ENCODE assay signal across 27 mouse cellular contexts in genomic region chr3:97489336-97489735, GRCm38 (mm10).
DNase-seq lines count a peak whose midpoint lies in the region; ATAC-seq and TF ChIP-seq lines count a peak whose summit lies in the region.
"Had no signal": no experiment of that assay in that cellular context is flagged by ENCODE, and none has a peak within 500 bp of the region (broad histone marks: within the 10 kb centered on the region; RNA-seq: fewer than 3 reads in every experiment).

No protein-coding gene starts in this region.

- no peak for TF ChIP-seq POLR2A in ES-Bruce4 (IDR thresholded peaks at IDR 0.05; ENCODE audit: insufficient read depth, low read length)

- H3K36me3 ChIP-seq in liver, embryonic 14.5 days (replicated peaks; ENCODE audit: control insufficient read depth, insufficient read depth, low read depth) = no peaks in the 10 kb centered on the region
- H3K36me3 ChIP-seq in ES-Bruce4 (ENCODE audit: control insufficient read depth, insufficient read depth, low read length, poor library complexity, severe bottlenecking) = no peaks in the 10 kb centered on the region
- H3K36me3 ChIP-seq: embryonic facial prominence, embryonic 13.5 days; embryonic facial prominence, embryonic 15.5 days; forebrain, embryonic 10.5 days; forebrain, embryonic 12.5 days; G1E had no signal

- DNase-seq in liver, embryonic 14.5 days (ENCODE audit: low read depth in 3 of 3, low spot score in 3 of 3) = no peak
- DNase-seq in liver (no peak), R1 (ENCODE audit: low read depth, low spot score) (peak; percentile 17), ZHBTc4 (ENCODE audit: low read depth, low spot score) (peak; percentile 54)
- DNase-seq in layer of hippocampus, postnatal 14 days (ENCODE audit: low spot score in 2 of 2) = no peak
- DNase-seq in lung, adult 18-20 months = no peak
- DNase-seq: adrenal gland, adult 2 months; adrenal gland, postnatal 10 days; adrenal gland, postnatal 25 days; cerebellum, adult 11 months; cerebellum, adult 18-20 months; cerebellum, adult 8-10 months; cerebellum, adult 9-11 months; cerebellum, postnatal 14 days; cerebellum, postnatal 36 days; embryo, embryonic 11 days had no signal

- H3K9ac ChIP-seq in liver, embryonic 14.5 days (replicated peaks) = no peak overlapping the region
- no peak overlapping the region; the same call in 1 of the 2 replicates for H3K9ac ChIP-seq in ES-Bruce4 (ENCODE audit: low read depth, poor library complexity, severe bottlenecking)
- H3K9ac ChIP-seq: embryonic facial prominence, embryonic 13.5 days; embryonic facial prominence, embryonic 15.5 days; forebrain, embryonic 12.5 days had no signal

- WGBS in liver, embryonic 14.5 days (ENCODE audit: insufficient replicate concordance) = 71% methylated on average over 9 of the region's 9 CpGs

- TF ChIP-seq CTCF in liver, embryonic 14.5 days (IDR thresholded peaks at IDR 0.05; ENCODE audit: low read depth) = no peak
- no peak for TF ChIP-seq CTCF in ES-Bruce4 (IDR thresholded peaks at IDR 0.05; ENCODE audit: low read depth, low read length)

- H3K9me3 ChIP-seq in liver, embryonic 14.5 days (ENCODE audit: control insufficient read depth, low read length) = no peaks in the 10 kb centered on the region
- no peaks in the 10 kb centered on the region for H3K9me3 ChIP-seq in ES-Bruce4 (replicated peaks; ENCODE audit: control insufficient read depth, insufficient read depth, low read length, poor library complexity, severe bottlenecking)
- H3K9me3 ChIP-seq: embryonic facial prominence, embryonic 13.5 days; embryonic facial prominence, embryonic 15.5 days; forebrain, embryonic 10.5 days; forebrain, embryonic 12.5 days; G1E had no signal

- no peaks in the 10 kb centered on the region for H3K4me1 ChIP-seq in liver, embryonic 14.5 days (replicated peaks; ENCODE audit: control insufficient read depth in 2 of 2, insufficient read depth in 2 of 2, low read length in 1 of 2)
- no peaks in the 10 kb centered on the region for H3K4me1 ChIP-seq in ES-Bruce4 (ENCODE audit: control insufficient read depth, insufficient read depth, low read length)
- H3K4me1 ChIP-seq: embryonic facial prominence, embryonic 13.5 days; embryonic facial prominence, embryonic 15.5 days; forebrain, embryonic 10.5 days; forebrain, embryonic 12.5 days had no signal

- H3K4me2 ChIP-seq in liver, embryonic 14.5 days (ENCODE audit: low read depth) = no peak overlapping the region
- H3K4me2 ChIP-seq: embryonic facial prominence, embryonic 13.5 days; embryonic facial prominence, embryonic 15.5 days; forebrain, embryonic 12.5 days had no signal

- no peaks in the 10 kb centered on the region for H3K27me3 ChIP-seq in liver, embryonic 14.5 days (ENCODE audit: control insufficient read depth, insufficient read depth, low read length)
- H3K27me3 ChIP-seq in ES-Bruce4 (ENCODE audit: control insufficient read depth, insufficient read depth, low read length, poor library complexity, severe bottlenecking) = no peaks in the 10 kb centered on the region
- H3K27me3 ChIP-seq: embryonic facial prominence, embryonic 13.5 days; embryonic facial prominence, embryonic 15.5 days; forebrain, embryonic 12.5 days had no signal

- no peak for TF ChIP-seq EP300 in liver, embryonic 14.5 days (IDR thresholded peaks at IDR 0.05; ENCODE audit: low read depth)
- TF ChIP-seq EP300 in ES-Bruce4 (IDR thresholded peaks at IDR 0.05; ENCODE audit: insufficient read depth, low read depth, low read length) = no peak

- no peak overlapping the region for H3K4me3 ChIP-seq in liver, embryonic 14.5 days (ENCODE audit: insufficient read depth in 1 of 2, low read depth in 2 of 2, low read length in 2 of 2)
- peak overlapping the region; percentile 38; the same call in 1 of the 2 replicates for H3K4me3 ChIP-seq in ES-Bruce4 (ENCODE audit: low read depth, low read length)
- H3K4me3 ChIP-seq: embryonic facial prominence, embryonic 13.5 days; embryonic facial prominence, embryonic 15.5 days; erythroblast, embryonic 14.5 days; forebrain, embryonic 10.5 days; forebrain, embryonic 12.5 days had no signal

- 0 out of 2 replicates have a peak, but pooled peaks have one; percentile 28 for ATAC-seq in liver, embryonic 14.5 days (ENCODE audit: insufficient read depth)
- ATAC-seq in megakaryocyte progenitor cell, adult 5-6 weeks (replicated peaks; ENCODE audit: poor library complexity) = no peak
- ATAC-seq: forebrain, embryonic 14.5 days; forebrain, embryonic 16.5 days; Patski had no signal

- H3K27ac ChIP-seq in liver, embryonic 14.5 days = no peak overlapping the region
- H3K27ac ChIP-seq in ES-Bruce4 (ENCODE audit: insufficient read depth, low read length) = no peak overlapping the region
- H3K27ac ChIP-seq: embryonic facial prominence, embryonic 13.5 days; embryonic facial prominence, embryonic 15.5 days; forebrain, embryonic 10.5 days; forebrain, embryonic 12.5 days had no signal

Comparison
In these comparisons a context has a peak if more than half of its experiments do, and no peak if none do; other contexts are left out.
1. DNase-seq: peak in R1 (single experiment) and ZHBTc4 (single experiment); none in liver, embryonic 14.5 days (0 of 3), liver (single experiment), layer of hippocampus, postnatal 14 days (0 of 2) and lung, adult 18-20 months (0 of 2).